Mouse (Mus musculus) neural tube, embryonic 11.5 days (tissue): Measurements from ENCODE around the gene Cyp1b1. TPM values are rescaled to one million over a fixed set of nuclear protein-coding genes. Genes with fewer than 3 reads are reported as not detected.

Source experiments
- ATAC-seq: fragments of 200-750 bp; cut with Nextera tagmentation; 2 replicates; pipeline ENCODE4 v1.8.0; 2017; ENCODE audit warnings: moderate number of reproducible peaks, mild to moderate bottlenecking, moderate TSS enrichment, moderate library complexity; ENCODE audit not compliant: insufficient read depth, low FRiP score, low TSS enrichment
- DNase-seq: peaks from one replicate; pipeline ENCODE4 v3.0.0-alpha.2; 2015; ENCODE audit warnings: low spot score
- H3K27ac ChIP-seq: fragments of 300-500 bp; sonication (generic); 2 replicates; pipeline ENCODE4 v1.5.1; 2014; ENCODE audit warnings: low read depth, mild to moderate bottlenecking, low read length
- H3K27me3 ChIP-seq: fragments of 300-500 bp; sonication (generic); 2 replicates; pipeline ENCODE4 v1.6.1; 2014; ENCODE audit warnings: mild to moderate bottlenecking, low read length, mixed read lengths; ENCODE audit not compliant: control insufficient read depth, insufficient read depth
- H3K36me3 ChIP-seq: fragments of 300-500 bp; sonication (generic); 2 replicates; pipeline ENCODE4 v1.6.1; 2014; ENCODE audit warnings: mild to moderate bottlenecking, low read length, moderate library complexity, mixed read lengths; ENCODE audit not compliant: control insufficient read depth, insufficient read depth
- H3K4me1 ChIP-seq: fragments of 300-500 bp; sonication (generic); 2 replicates; pipeline ENCODE4 v1.6.1; 2014; ENCODE audit warnings: low read length, mixed read lengths; ENCODE audit not compliant: control insufficient read depth, insufficient read depth
- H3K4me2 ChIP-seq: fragments of 300-500 bp; sonication (generic); 2 replicates; pipeline ENCODE4 v1.6.1; 2014; ENCODE audit warnings: low read depth, mild to moderate bottlenecking, moderate library complexity
- H3K4me3 ChIP-seq: fragments of 300-500 bp; sonication (generic); 2 replicates; pipeline ENCODE4 v1.5.1; 2014; ENCODE audit warnings: low read depth, low read length
- H3K9ac ChIP-seq: fragments of 300-500 bp; sonication (generic); 2 replicates; pipeline ENCODE4 v1.6.1; 2014; ENCODE audit warnings: mild to moderate bottlenecking, low read length
- H3K9me3 ChIP-seq: fragments of 300-500 bp; sonication (generic); 2 replicates; pipeline ENCODE4 v1.6.1; 2016; ENCODE audit warnings: low read length; ENCODE audit not compliant: control insufficient read depth
- WGBS: fragments of 180-500 bp; shearing (Covaris S2); extraction: QIAGEN DNeasy Blood & Tissue Kit; methylation state at CpG from one replicate; pipeline ENCODE4 v1.1.7; 2014; 5-methylcytosine and 5-hydroxymethylcytosine counted together
- polyA plus RNA-seq: library from polyadenylated mRNA; unstranded; fragments of >200 nt; fragmentation: Nextera tagmentation; extraction: Ambion mirVana; gene quantifications from 2 replicates; pipeline ENCODE4 v1.2.1, GENCODE M21; 2014

Cyp1b1 gene
- polyA plus RNA-seq, 1 experiment from 2014 or later: 5.1 TPM

DNA sequence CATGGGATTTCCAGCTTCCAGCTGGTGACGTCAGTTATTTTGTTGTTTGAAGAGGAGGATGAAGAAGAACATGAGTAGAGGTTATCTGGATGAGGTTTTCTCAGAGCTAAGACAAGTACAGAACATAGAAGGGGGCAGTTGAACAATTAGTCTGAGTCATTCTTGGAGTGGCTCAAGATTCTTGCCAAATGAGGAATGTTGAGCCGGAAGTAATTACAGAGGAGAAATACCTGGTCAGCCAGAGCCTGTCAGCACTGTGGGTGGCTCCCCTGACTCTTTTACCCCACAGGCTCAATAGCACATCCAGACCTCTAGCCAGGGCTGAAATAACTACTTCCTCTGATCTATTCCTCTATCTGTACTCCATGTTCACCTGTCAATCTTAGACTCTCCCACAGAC, 44.0 kb downstream of the Cyp1b1 start:
- Histone ChIP-seq H3K4me1 (no peaks in the 10 kb centered on the region), H3K9ac (no peak overlapping the region), H3K27ac (no peak overlapping the region), H3K36me3 (no peaks in the 10 kb centered on the region), H3K27me3 (no peaks in the 10 kb centered on the region), H3K4me3 (no peak overlapping the region), H3K4me2 (no peak overlapping the region), H3K9me3 (no peaks in the 10 kb centered on the region)
- DNase-seq: no peak
- ATAC-seq: no peak
- 80% methylated on average over 2 of the region's 2 CpGs for WGBS

- 91% methylated on average over 2 of the region's 2 CpGs for WGBS
- Histone ChIP-seq H3K9ac (no peak overlapping the region), H3K36me3 (no peaks in the 10 kb centered on the region), H3K4me3 (no peak overlapping the region), H3K4me2 (no peak overlapping the region), H3K4me1 (no peaks in the 10 kb centered on the region), H3K27ac (no peak overlapping the region), H3K9me3 (no peaks in the 10 kb centered on the region), H3K27me3 (no peaks in the 10 kb centered on the region)
- ATAC-seq (no peak), DNase-seq (no peak)
Observed at GRCm38 (mm10) chr17:79664106-79664417, 50.8 kb downstream of the Cyp1b1 start.

- WGBS: 19% methylated on average over 3 of the region's 3 CpGs
- Histone ChIP-seq H3K27me3 (no peaks in the 10 kb centered on the region), H3K4me1 (no peaks in the 10 kb centered on the region), H3K9ac (no peak overlapping the region), H3K4me2 (no peak overlapping the region), H3K9me3 (no peaks in the 10 kb centered on the region), H3K27ac (no peak overlapping the region), H3K4me3 (no peak overlapping the region), H3K36me3 (no peaks in the 10 kb centered on the region)
- ATAC-seq (no peak), DNase-seq (no peak)
Observed at GRCm38 (mm10) chr17:79663393-79664105, 51.3 kb downstream of the Cyp1b1 start.

DNA sequence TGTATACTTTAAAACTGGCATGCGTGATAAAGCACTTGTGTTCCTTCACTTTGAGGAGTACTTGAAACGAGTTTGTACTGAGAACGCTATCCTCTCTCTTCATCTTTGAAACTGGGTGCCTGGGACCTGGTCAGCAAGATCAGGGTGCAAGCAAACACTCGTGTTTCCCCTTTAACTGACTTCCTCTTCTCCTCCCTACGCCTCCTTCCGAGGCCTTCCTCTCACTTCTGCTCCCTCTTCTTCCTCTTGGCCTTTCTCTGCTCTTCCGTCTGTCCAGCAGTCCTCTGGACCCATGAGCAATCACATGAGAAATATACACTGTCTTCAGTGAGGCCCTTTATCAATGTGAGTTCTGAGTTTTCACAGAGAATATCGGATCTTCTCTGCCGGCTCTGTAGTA, 53.0 kb downstream of the Cyp1b1 start:
- 83% methylated on average over 9 of the region's 9 CpGs for WGBS
- DNase-seq: no peak

GRCm38 (mm10) chr17:79661387-79661786, 53.5 kb downstream of the Cyp1b1 start:
- Histone ChIP-seq H3K4me3 (no peak overlapping the region), H3K9ac (no peak overlapping the region), H3K36me3 (no peaks in the 10 kb centered on the region), H3K4me2 (no peak overlapping the region), H3K9me3 (no peaks in the 10 kb centered on the region), H3K27ac (no peak overlapping the region), H3K4me1 (no peaks in the 10 kb centered on the region), H3K27me3 (no peaks in the 10 kb centered on the region)
- 52% methylated on average over 7 of the region's 7 CpGs for WGBS
- peak; percentile 72 for DNase-seq
- no peak for ATAC-seq

More for the DNA sequence above, 53.0 kb downstream of the Cyp1b1 start:
- Histone ChIP-seq H3K4me3 (no peak overlapping the region), H3K36me3 (no peaks in the 10 kb centered on the region), H3K9me3 (no peaks in the 10 kb centered on the region), H3K27me3 (no peaks in the 10 kb centered on the region), H3K4me1 (no peaks in the 10 kb centered on the region), H3K9ac (no peak overlapping the region), H3K4me2 (no peak overlapping the region), H3K27ac (no peak overlapping the region)
- ATAC-seq: no peak

DNA sequence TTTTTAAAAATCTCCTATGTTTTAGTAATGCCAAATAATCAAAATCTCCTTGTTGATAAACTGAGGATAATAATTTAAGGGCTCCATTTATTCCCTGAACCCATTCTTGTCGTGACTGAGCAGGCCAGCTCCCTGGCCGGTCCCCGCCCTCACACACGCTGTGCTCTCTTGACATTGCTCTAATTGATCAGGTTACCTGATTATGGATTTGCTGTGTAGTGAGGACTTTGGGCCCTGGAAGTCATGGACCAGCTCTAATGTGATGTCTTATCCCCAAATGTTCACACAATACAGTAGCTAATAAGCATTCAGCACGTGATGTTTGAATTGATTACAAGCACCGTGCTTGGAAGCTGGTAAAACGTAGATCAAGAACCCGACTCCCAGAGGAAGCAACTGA, 56.0 kb downstream of the Cyp1b1 start:
- no peak for ATAC-seq
- no peak overlapping the region for H3K4me3 ChIP-seq
- 75% methylated on average over 8 of the region's 8 CpGs for WGBS

DNA sequence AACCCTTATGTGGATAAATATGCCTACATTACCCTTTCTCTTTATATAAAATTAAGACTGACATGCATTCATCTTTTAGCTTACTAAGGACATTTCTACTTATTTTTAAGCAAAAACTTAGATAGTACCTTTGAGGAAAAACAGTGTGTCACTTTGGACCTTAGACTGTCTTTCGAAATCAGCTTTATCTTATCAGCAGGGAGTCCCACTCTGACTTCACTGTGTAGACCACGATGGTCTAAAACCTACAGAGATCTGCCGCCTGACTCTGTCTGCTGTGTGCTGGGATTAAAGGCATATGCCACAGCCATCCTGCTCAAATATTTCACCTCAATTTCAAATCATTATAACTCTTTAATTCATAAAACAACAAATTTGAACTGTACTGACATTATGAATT, 56.4 kb downstream of the Cyp1b1 start:
- ATAC-seq (no peak), DNase-seq (no peak)
- no peaks in the 10 kb centered on the region for H3K27me3 ChIP-seq
- no peaks in the 10 kb centered on the region for H3K9me3 ChIP-seq
- H3K4me2 ChIP-seq: no peak overlapping the region
- no peak overlapping the region for H3K27ac ChIP-seq
- WGBS: 70% methylated on average over 3 of the region's 3 CpGs
- no peaks in the 10 kb centered on the region for H3K36me3 ChIP-seq
- H3K4me3 ChIP-seq: no peak overlapping the region
- no peaks in the 10 kb centered on the region for H3K4me1 ChIP-seq
- H3K9ac ChIP-seq: no peak overlapping the region

More for the DNA sequence above, 56.0 kb downstream of the Cyp1b1 start:
- no peaks in the 10 kb centered on the region for H3K9me3 ChIP-seq
- no peaks in the 10 kb centered on the region for H3K36me3 ChIP-seq
- no peaks in the 10 kb centered on the region for H3K27me3 ChIP-seq
- no peak for DNase-seq
- H3K27ac ChIP-seq: no peak overlapping the region
- H3K9ac ChIP-seq: no peak overlapping the region
- H3K4me2 ChIP-seq: no peak overlapping the region
- no peaks in the 10 kb centered on the region for H3K4me1 ChIP-seq

GRCm38 (mm10) chr17:79657785-79658184, 57.1 kb downstream of the Cyp1b1 start:
- Histone ChIP-seq H3K27ac (no peak overlapping the region), H3K9ac (no peak overlapping the region), H3K36me3 (no peaks in the 10 kb centered on the region), H3K27me3 (no peaks in the 10 kb centered on the region), H3K4me1 (no peaks in the 10 kb centered on the region), H3K4me2 (no peak overlapping the region), H3K9me3 (no peaks in the 10 kb centered on the region), H3K4me3 (no peak overlapping the region)
- ATAC-seq (no peak), DNase-seq (no peak)
- 70% methylated on average over 9 of the region's 9 CpGs for WGBS

GRCm38 (mm10) chr17:79654187-79654586, 60.7 kb downstream of the Cyp1b1 start:
- Histone ChIP-seq H3K27ac (no peak overlapping the region), H3K4me3 (no peak overlapping the region), H3K9me3 (no peaks in the 10 kb centered on the region), H3K36me3 (no peaks in the 10 kb centered on the region), H3K9ac (no peak overlapping the region), H3K27me3 (no peaks in the 10 kb centered on the region), H3K4me2 (no peak overlapping the region), H3K4me1 (no peaks in the 10 kb centered on the region)
- ATAC-seq: no peak
- WGBS: 57% methylated on average over 3 of the region's 3 CpGs
- DNase-seq: no peak
